Mouse (Mus musculus) MEL-GATA-1-ER (cell line): Measurements from ENCODE around the gene Gm11011.
"Not testable (repeated sequence)": the region's sequence is repeated elsewhere in the genome, so short reads cannot be mapped to it uniquely, and the experiment has no call there.

ENCODE experiments used
- DNase-seq: peaks from one replicate; pipeline ENCODE4 v3.0.0-alpha.2; 2012; ENCODE audit warnings: low read depth; ENCODE audit errors: extremely low read depth

Gm11011 gene

GRCm38 (mm10) chr2:169587645-169588044 is at the start of gene Gm11011:
Gene Gm11011 (minus strand): TSS chr2:169587745.
- not testable (repeated sequence) for DNase-seq

GRCm38 (mm10) chr2:169636414-169636813 is 48.9 kb upstream of the Gm11011 start:
- DNase-seq = no peak

- no peak for DNase-seq
Observed at GRCm38 (mm10) chr2:169635428-169635827, 47.9 kb upstream of the Gm11011 start.

- DNase-seq = no peak
Observed at GRCm38 (mm10) chr2:169634619-169635382, 47.3 kb upstream of the Gm11011 start.

- no peak for DNase-seq
Observed at GRCm38 (mm10) chr2:169633491-169634289, 46.1 kb upstream of the Gm11011 start.

GRCm38 (mm10) chr2:169632338-169633151 is 45.0 kb upstream of the Gm11011 start, which contains the start of gene Tshz2:
Gene Tshz2 (plus strand): TSS chr2:169633013.
- no peak for DNase-seq

- no peak for DNase-seq
Observed at GRCm38 (mm10) chr2:169630070-169630469, 42.5 kb upstream of the Gm11011 start.

- DNase-seq = no peak
Observed at GRCm38 (mm10) chr2:169621201-169621710, 33.7 kb upstream of the Gm11011 start.

- no peak for DNase-seq
Observed at GRCm38 (mm10) chr2:169615998-169616397, 28.5 kb upstream of the Gm11011 start.

GRCm38 (mm10) chr2:169614683-169615082 is 27.1 kb upstream of the Gm11011 start:
- no peak for DNase-seq

GRCm38 (mm10) chr2:169611557-169611956 is 24.0 kb upstream of the Gm11011 start:
- no peak for DNase-seq

- DNase-seq = no peak
Observed at GRCm38 (mm10) chr2:169610882-169611281, 23.3 kb upstream of the Gm11011 start.

GRCm38 (mm10) chr2:169609956-169610355 is 22.4 kb upstream of the Gm11011 start:
- DNase-seq = no peak

- no peak for DNase-seq
Observed at GRCm38 (mm10) chr2:169607787-169608186, 20.2 kb upstream of the Gm11011 start.

- DNase-seq = no peak
Observed at GRCm38 (mm10) chr2:169606901-169607678, 19.5 kb upstream of the Gm11011 start.

- DNase-seq = no peak
Observed at GRCm38 (mm10) chr2:169600163-169600562, 12.6 kb upstream of the Gm11011 start.

GRCm38 (mm10) chr2:169599591-169599990 is 12.0 kb upstream of the Gm11011 start:
- no peak for DNase-seq

GRCm38 (mm10) chr2:169597971-169598370 is 10.4 kb upstream of the Gm11011 start:
- DNase-seq = no peak

- no peak for DNase-seq
Observed at GRCm38 (mm10) chr2:169597357-169597756, 9.8 kb upstream of the Gm11011 start.

- DNase-seq = no peak
Observed at GRCm38 (mm10) chr2:169593742-169594141, 6.2 kb upstream of the Gm11011 start.

- DNase-seq = no peak
Observed at GRCm38 (mm10) chr2:169590412-169590811, 2.9 kb upstream of the Gm11011 start.
